9 mouse cellular contexts compared by ENCODE assay signal in the genomic region with DNA sequence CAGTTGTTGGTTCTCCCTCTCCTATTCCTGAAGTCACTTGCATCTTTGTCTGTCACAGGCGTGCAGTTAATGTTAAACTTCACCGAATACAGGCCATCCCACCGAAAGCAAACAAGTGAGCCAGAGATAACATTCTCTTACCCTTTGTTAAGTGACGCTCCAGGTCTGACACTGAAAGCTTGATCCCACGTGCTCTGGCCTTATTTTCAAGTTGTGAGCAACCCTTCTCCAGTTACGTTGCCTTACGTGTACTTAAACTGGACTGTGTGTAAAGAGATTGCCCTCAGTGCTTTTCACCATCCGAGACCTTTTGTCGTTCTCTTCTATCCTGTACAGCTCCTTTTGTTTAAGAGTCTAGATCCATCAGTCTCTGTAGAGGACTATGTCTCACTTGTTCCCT. TPM values are rescaled to one million over a fixed set of nuclear protein-coding genes. Genes with fewer than 3 reads are reported as not detected.
DNase-seq lines count a peak whose midpoint lies in the region; ATAC-seq lines count a peak whose summit lies in the region.
"Had no signal": no experiment of that assay in that cellular context is flagged by ENCODE, and none has a peak within 500 bp of the region (broad histone marks: within the 10 kb centered on the region; RNA-seq: fewer than 3 reads in every experiment).

No protein-coding gene starts in this region.

- no peak overlapping the region for H3K27ac ChIP-seq in forebrain, embryonic 14.5 days (ENCODE audit: low read depth, low read length)
- no peak overlapping the region for H3K27ac ChIP-seq in forebrain, embryonic 10.5 days
- H3K27ac ChIP-seq in neural tube, embryonic 11.5 days (ENCODE audit: low read depth, low read length), result no peak overlapping the region
- H3K27ac ChIP-seq in limb, embryonic 15.5 days, result no peak overlapping the region

- H3K4me1 ChIP-seq in forebrain, embryonic 14.5 days (ENCODE audit: control insufficient read depth, insufficient read depth, low read length), result peaks cover 6% of the 10 kb centered on the region
- peaks cover 40% of the 10 kb centered on the region for H3K4me1 ChIP-seq in forebrain, embryonic 10.5 days
- H3K4me1 ChIP-seq in neural tube, embryonic 11.5 days (ENCODE audit: control insufficient read depth, insufficient read depth, low read length), result no peaks in the 10 kb centered on the region
- peaks cover 23% of the 10 kb centered on the region for H3K4me1 ChIP-seq in limb, embryonic 15.5 days

- H3K36me3 ChIP-seq in forebrain, embryonic 14.5 days (ENCODE audit: control insufficient read depth, insufficient read depth, low read length), result no peaks in the 10 kb centered on the region
- no peaks in the 10 kb centered on the region for H3K36me3 ChIP-seq in forebrain, embryonic 10.5 days (replicated peaks)
- H3K36me3 ChIP-seq in neural tube, embryonic 11.5 days (ENCODE audit: control insufficient read depth, insufficient read depth, low read length), result no peaks in the 10 kb centered on the region
- H3K36me3 ChIP-seq in limb, embryonic 15.5 days, result 0 out of 2 replicates have a peak, but pooled peaks cover 6% of the 10 kb centered on the region

- H3K9ac ChIP-seq in forebrain, embryonic 14.5 days (ENCODE audit: low read length), result no peak overlapping the region
- no peak overlapping the region for H3K9ac ChIP-seq in neural tube, embryonic 11.5 days (ENCODE audit: low read length)
- no peak overlapping the region for H3K9ac ChIP-seq in limb, embryonic 15.5 days

- DNase-seq in forebrain, embryonic 14.5 days (ENCODE audit: low spot score), result no peak
- DNase-seq in forebrain, embryonic 10.5 days (ENCODE audit: extremely low spot score, low spot score), result no peak
- DNase-seq in neural tube, embryonic 11.5 days (ENCODE audit: low spot score), result no peak
- no peak for DNase-seq in neural tube, embryonic 10.5 days (ENCODE audit: extremely low spot score, low spot score)
- peak; percentile 61 for DNase-seq in yolk sac, embryonic 10.5 days (ENCODE audit: low spot score)
- DNase-seq in thymus, postnatal 25 days, result no peak
- DNase-seq: adrenal gland, adult 8-10 months had no signal

- peak overlapping the region; percentile 60; the same call in 1 of the 2 replicates for H3K4me2 ChIP-seq in forebrain, embryonic 14.5 days (ENCODE audit: low read length)
- peak overlapping the region; percentile 53; the same call in 1 of the 2 replicates for H3K4me2 ChIP-seq in neural tube, embryonic 11.5 days (ENCODE audit: low read depth)
- H3K4me2 ChIP-seq in limb, embryonic 15.5 days, result peak overlapping the region; percentile 14; the same call in 1 of the 2 replicates

- no peaks in the 10 kb centered on the region for H3K27me3 ChIP-seq in forebrain, embryonic 14.5 days (replicated peaks; ENCODE audit: control insufficient read depth, insufficient read depth, low read length)
- peaks cover 35% of the 10 kb centered on the region for H3K27me3 ChIP-seq in forebrain, embryonic 10.5 days (ENCODE audit: poor library complexity, severe bottlenecking)
- H3K27me3 ChIP-seq in neural tube, embryonic 11.5 days (ENCODE audit: control insufficient read depth, insufficient read depth, low read length), result no peaks in the 10 kb centered on the region
- H3K27me3 ChIP-seq in limb, embryonic 15.5 days, result no peaks in the 10 kb centered on the region

- WGBS in forebrain, embryonic 14.5 days, result 65% methylated on average over 9 of the region's 9 CpGs
- WGBS in forebrain, embryonic 10.5 days, result 69% methylated on average over 9 of the region's 9 CpGs
- 43% methylated on average over 9 of the region's 9 CpGs for WGBS in neural tube, embryonic 11.5 days
- WGBS in limb, embryonic 15.5 days, result 52% methylated on average over 9 of the region's 9 CpGs

- no peak for ATAC-seq in forebrain, embryonic 14.5 days
- ATAC-seq in neural tube, embryonic 11.5 days (ENCODE audit: insufficient read depth, low FRiP score, low TSS enrichment), result no peak
- ATAC-seq in limb, embryonic 15.5 days (ENCODE audit: insufficient number of reproducible peaks, low FRiP score, low TSS enrichment, low read depth), result no peak
- no peak for ATAC-seq in megakaryocyte, adult 5-6 weeks (ENCODE audit: poor library complexity, severe bottlenecking)

- no peak overlapping the region for H3K4me3 ChIP-seq in forebrain, embryonic 14.5 days (ENCODE audit: low read depth, low read length)
- no peak overlapping the region; the same call in 1 of the 2 replicates for H3K4me3 ChIP-seq in forebrain, embryonic 10.5 days
- no peak overlapping the region for H3K4me3 ChIP-seq in neural tube, embryonic 11.5 days (ENCODE audit: low read depth, low read length)
- peak overlapping the region; percentile 61 for H3K4me3 ChIP-seq in limb, embryonic 15.5 days

- no peaks in the 10 kb centered on the region for H3K9me3 ChIP-seq in forebrain, embryonic 14.5 days (replicated peaks; ENCODE audit: control insufficient read depth, low read length)
- no peaks in the 10 kb centered on the region for H3K9me3 ChIP-seq in forebrain, embryonic 10.5 days
- H3K9me3 ChIP-seq in neural tube, embryonic 11.5 days (ENCODE audit: control insufficient read depth, low read length), result no peaks in the 10 kb centered on the region
- H3K9me3 ChIP-seq in limb, embryonic 15.5 days, result no peaks in the 10 kb centered on the region

RNA-seq across cellular contexts. Expression of a gene that starts 2.2 kb away (rescaled TPM):
- polyA plus RNA-seq in forebrain, embryonic 14.5 days (2014; fragmentation: Nextera tagmentation; extraction: Ambion mirVana), result 4.5 and 6.2 TPM in 2 replicates
- polyA plus RNA-seq in forebrain, embryonic 10.5 days (2016; fragmentation: Nextera tagmentation; extraction: Ambion mirVana), result 10.7 TPM in 2 replicates
- 17.7 and 20.0 TPM in 2 replicates for polyA plus RNA-seq in neural tube, embryonic 11.5 days (2014; fragmentation: Nextera tagmentation; extraction: Ambion mirVana)
- 12.1 and 12.2 TPM in 2 replicates for polyA plus RNA-seq in limb, embryonic 15.5 days (2015; fragmentation: Nextera tagmentation; extraction: Ambion mirVana)
- total RNA-seq in megakaryocyte, adult 5-6 weeks (2015), result 27.9 and 29.8 TPM in 2 replicates
- total RNA-seq in megakaryocyte, adult 5-6 weeks (2017), result 21.9 and 27.3 TPM in 2 replicates

RNA-seq across cellular contexts. Expression of a gene that starts 5.9 kb away (rescaled TPM):
- 4.7 and 6.3 TPM in 2 replicates for polyA plus RNA-seq in forebrain, embryonic 14.5 days (2014; fragmentation: Nextera tagmentation; extraction: Ambion mirVana)
- polyA plus RNA-seq in forebrain, embryonic 10.5 days (2016; fragmentation: Nextera tagmentation; extraction: Ambion mirVana), result 2.5 and 3.8 TPM in 2 replicates
- 3.3 TPM in 2 replicates for polyA plus RNA-seq in neural tube, embryonic 11.5 days (2014; fragmentation: Nextera tagmentation; extraction: Ambion mirVana)
- polyA plus RNA-seq in limb, embryonic 15.5 days (2015; fragmentation: Nextera tagmentation; extraction: Ambion mirVana), result 2.8 and 3.3 TPM in 2 replicates
- total RNA-seq in megakaryocyte, adult 5-6 weeks (2015), result 28.1 and 37.2 TPM in 2 replicates
- 12.4 and 44.5 TPM in 2 replicates for total RNA-seq in megakaryocyte, adult 5-6 weeks (2017)
